Mouse (Mus musculus) layer of hippocampus, postnatal 14 days (tissue): ENCODE data around the gene Dlgap1. TPM values are rescaled to one million over a fixed set of nuclear protein-coding genes. Genes with fewer than 3 reads are reported as not detected.

Experiments
- DNase-seq, 2 experiments: peaks; one replicate each; pipeline ENCODE4 v3.0.0; 2021 to 2022; ENCODE audit warnings: low spot score in 2 of 2, mixed read lengths in 1 of 2
- total RNA-seq, 2 experiments: library from RNA; stranded (reverse); gene quantifications; 2 replicates each; pipeline ENCODE4 v1.2.3; 2021

The Dlgap1 gene
- total RNA-seq, 2 experiments from 2014 or later: 370 to 411 TPM

DNA sequence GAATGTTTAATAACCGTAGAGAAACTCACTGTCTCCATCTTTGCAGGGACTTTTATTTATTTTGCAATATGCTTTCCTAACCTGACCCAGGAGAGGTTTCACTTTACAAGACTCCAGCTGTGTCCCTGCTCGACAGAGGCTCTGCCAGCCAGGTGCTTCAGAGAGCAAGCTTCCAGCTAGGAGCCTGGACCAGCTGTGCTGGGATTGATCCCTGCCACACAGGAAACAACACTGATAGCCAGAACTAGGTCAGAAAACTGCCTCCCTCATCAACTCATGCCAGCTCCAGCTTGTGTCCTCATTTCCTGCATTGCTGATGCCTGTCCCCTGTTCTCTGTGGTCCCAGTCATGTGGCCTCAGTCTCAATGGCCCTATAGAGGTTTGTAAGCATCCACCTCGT lies 365.3 kb downstream of the Dlgap1 start:
- no peak for DNase-seq

DNA sequence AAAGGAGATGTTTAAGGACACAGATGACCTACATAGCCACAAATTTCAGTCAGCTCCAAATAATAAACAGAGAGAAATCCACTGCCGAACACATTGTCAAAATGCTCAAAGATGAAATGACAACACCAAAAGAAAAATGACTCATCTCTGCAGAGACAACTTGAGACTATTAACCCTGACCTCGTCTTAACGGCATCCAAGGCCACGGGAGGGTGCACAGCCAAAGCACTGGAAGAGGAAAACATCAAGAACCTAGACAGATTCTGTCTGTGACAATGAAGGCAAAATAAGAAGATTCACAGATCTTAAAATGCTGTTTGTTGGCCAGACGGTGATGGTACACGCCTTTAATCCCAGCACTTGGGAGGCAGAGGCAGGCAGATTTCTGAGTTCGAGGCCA lies 370.9 kb downstream of the Dlgap1 start:
- DNase-seq: no peak

DNA sequence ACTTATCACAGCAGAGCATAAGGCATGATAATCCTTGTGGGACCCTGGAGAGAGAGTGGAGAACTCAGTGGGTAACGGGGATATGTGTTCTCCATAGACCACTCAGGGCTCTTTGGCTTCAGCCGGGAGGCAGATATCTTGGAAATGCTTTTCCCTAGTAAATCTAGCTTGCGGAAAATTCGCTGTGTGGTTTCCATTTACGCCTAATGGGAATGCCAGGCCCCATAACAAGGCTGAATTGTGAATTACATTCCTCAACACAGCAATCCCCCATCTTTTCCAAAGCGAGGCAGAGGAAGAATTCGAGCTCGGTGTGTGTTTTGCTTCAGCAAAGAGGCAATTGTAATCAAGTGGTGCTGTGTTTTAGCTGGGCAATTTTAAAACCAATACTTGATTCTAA lies 372.4 kb downstream of the Dlgap1 start:
- DNase-seq: no peak

DNA sequence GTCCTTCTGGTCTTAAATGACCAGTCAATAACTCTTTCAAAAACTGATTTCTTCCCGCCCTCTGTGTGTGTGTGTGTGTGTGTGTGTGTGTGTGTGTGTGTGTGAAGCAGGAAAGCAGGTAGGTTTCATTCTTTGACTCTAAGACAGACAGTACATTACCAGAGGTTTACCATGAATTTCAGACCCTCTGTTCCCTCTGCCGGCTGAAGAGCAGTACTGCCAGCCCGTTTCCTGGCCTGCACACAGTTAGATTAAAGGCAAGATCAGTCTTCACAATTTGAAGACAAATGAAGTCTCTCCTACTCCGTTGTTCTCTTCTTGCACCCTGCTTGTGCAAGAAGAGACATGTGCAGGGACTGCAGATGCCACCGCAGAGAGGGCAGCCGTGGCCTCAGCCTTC lies 373.0 kb downstream of the Dlgap1 start:
- DNase-seq: peak; percentile 36 to 59

DNA sequence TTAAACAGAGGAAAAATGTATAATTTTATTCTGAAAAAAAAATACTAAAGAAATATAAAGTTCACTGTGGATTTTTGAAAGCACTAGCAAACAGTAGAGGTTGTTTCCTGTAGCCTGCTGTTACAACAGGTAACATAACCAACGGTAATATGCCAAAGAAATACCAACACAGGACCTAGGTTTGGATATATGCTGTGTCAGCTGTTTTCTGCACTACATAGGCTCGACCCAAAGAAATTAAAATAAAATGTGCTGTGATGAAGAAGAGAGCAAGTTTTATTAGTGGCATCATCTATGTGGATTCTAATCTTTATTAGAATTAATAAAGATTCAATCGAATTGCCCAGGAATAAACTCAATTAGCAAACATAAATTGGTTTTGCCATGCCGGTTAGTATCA lies 378.5 kb downstream of the Dlgap1 start:
- no peak for DNase-seq

DNA sequence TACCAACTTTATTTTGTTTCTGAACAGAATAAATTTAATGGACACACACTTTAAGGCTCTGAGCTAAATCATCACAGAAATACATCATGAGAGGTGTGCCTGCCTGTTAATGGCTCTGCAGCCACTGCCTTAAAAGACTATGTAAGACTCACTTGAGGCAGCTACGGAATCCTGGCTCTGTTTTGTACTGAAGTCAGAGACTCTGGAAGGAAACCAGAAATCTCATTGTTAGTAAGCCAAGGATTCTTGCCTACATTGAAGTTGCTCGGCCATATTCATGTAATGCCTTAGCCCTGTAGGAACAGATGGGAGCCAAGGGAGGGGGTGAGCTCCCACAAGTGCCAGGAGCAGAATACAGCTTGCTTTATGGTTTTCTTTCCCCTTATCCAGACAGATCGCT lies 394.7 kb downstream of the Dlgap1 start:
- DNase-seq: peak in 1 of 2 experiments; percentile 65

DNA sequence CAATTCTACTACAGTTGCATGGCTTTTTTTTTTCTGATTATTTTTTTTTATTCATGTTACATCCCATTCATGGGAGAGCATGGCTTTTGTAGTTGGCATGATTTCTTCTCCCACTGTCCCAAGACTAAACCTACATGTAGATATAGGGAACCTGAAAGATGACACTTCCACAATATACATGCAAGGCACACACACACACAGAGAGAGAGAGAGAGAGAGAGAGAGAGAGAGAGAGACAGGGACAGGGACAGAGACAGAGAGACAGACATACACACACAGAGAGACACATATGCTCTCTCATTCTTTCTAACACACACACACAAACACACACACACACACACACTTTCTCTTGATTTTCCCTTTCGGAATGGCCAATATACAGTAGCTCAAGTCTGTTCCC lies 395.1 kb downstream of the Dlgap1 start:
- DNase-seq: no peak

DNA sequence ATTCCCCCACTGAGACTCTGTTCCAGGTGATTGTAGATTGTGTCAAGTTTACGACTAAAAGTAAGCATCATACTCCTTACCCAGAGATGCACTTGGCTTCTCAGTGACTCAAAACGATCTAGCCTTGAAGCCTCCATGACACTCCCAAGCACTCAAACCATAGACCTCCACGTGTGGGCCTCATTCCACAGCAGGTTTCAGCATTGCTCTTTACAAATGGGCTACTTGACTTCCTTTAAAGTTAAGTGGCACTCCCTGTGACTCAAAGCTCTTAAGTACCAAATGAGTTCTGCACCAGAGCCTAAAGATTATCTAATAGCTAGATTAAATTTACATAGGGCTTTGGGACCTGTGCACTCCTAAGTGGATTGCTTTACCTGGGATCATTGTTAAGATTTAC lies 400.3 kb downstream of the Dlgap1 start:
- DNase-seq: no peak

DNA sequence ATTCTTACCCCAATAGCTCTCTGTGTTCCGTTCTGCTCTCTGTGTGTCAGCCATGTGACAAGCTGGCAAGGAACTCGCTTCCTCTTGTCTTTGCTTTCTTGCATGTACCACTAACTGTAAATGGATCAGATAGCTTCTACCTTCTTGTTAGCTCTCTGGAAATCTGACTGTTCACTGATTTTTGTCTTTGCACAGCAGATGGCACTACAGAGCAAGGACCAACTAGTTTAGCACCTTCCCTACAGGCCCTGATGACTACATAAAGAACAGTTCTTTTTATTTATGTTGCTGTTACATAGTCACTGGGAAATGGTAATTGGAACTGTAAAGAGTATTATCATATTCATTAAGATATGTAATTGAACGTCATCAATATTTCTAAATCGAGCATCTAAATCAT lies 408.1 kb downstream of the Dlgap1 start:
- peak in 1 of 2 experiments; percentile 46 for DNase-seq

DNA sequence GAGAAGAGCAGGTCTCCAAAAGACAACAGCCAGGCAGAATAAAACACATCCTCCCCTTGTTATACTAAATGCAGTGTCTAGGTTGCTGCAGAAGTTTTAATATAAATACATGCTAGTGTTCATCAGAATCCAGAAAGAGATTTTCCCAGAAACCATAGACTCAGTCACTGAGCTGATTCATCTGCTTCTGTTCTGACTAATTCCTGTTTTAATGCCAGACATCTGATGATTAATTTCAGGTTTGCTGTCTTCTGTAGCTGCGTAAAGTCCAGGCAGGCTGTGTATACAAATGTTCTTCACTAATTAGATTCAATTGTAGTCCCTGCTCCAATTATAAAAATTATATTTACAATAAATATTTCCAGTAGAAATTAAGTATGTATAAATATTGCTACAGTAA lies 419.6 kb downstream of the Dlgap1 start:
- peak in 1 of 2 experiments; percentile 64 for DNase-seq

DNA sequence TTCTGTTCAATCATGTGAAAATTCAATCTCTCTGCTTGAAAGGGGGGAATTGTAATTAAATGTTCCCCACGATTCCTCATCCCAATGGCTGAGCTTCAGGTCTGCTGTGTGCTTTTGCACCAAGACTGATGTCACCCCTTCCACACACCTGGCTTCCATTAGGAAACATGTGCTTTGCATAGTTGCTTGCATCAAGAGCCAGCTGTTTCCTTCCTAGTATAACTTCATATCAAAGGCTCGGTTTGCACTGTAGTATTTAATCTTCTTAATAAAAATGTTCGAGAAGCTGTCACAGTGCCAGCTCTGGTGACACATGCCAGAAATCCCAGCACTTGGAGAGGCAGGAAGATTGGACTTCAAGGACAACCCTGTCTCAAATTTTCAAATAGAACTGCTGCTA lies 428.3 kb downstream of the Dlgap1 start:
- DNase-seq: no peak

DNA sequence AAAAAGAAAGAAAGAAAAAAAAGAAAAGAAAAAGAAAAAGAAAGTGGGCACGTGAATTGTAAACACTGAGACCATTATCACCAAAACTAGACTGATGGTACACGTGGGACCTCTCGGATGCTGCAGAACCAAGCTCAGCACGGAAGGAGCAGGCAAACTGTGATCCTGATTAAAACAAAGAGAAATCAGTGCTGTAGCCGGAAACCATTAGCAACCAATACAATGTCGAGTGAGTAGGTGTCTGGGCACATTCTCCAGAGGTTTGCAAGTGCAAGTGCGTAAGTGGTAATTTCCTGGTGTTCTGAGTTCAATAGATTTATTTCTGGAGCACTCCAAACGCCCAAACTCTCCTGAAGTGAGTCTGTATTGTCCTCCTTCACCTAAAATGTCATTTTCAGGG lies 428.8 kb downstream of the Dlgap1 start:
- DNase-seq: no peak

DNA sequence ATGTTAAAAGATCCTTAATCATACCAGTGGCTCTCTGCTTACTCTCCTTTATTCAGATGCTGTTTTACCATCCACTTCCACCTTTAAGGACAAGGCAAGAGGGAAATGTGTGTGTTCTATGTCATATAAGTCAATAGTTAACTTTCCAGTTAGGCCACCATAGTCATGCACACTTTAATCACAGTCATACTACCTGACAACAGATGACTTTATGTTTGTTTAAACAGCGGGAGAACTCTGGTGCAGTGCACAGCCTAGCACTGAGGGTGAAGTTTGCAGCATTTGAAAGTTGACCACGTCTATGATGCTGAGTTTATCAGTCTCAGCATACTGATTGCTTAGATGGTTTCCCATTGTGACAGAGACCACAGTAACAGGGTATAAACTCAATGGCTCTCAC lies 433.0 kb downstream of the Dlgap1 start:
- DNase-seq: no peak

DNA sequence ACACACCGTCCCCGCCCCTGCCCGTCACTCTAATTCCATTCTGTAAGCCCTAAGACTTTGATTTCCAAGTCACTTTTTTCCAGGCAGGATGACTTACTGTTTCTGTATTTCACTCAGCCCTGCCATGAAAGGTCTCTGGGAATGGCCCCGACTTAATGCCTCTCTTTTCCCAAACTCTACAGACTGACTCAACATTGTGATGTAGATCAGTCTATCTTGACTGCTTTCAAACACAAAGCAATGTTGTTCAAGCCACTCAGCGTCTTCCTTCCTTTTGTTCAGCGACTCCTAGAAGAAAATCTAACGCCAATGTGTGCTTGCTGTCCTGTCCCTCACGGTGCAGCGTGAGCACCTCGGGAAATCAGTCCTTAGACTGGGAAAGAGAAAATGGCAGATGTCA lies 434.9 kb downstream of the Dlgap1 start:
- DNase-seq: no peak

DNA sequence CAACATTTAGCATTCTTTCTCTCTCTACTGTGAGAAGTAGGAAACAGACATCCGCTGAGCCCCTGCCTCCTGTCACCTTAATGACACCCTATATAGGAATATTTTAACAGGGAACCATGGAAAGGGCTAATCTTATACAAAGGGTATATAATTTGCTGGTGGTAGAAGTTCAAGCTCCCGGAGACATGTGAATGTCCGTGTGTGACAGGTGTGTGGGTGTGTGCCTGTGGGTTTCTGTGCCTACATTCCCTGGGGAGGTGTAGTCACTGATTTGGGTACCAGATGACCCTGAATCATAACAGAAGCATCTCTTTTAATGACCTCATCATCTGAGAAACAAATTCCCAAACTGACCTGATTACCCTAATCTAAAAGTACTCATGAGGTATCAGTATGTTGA lies 445.3 kb downstream of the Dlgap1 start:
- DNase-seq: no peak

DNA sequence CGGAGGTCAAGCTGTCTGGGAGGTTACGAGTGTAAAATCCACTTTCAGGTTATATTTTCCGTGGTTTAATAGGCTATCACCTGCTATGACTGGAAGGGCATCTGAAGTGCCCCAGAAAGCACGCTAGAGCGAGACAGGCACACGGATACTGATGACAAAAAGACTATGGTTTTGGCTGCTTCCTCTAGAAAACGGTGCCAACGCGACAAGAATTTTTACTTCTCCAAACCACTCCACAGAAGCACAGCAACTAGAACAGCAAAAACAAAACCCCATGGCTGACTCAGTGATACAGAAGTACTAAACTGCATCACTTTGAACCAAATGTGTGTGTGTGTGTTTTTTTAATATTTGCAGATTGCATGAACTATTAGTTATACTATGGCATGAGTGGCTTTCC lies 459.0 kb downstream of the Dlgap1 start:
- no peak for DNase-seq

DNA sequence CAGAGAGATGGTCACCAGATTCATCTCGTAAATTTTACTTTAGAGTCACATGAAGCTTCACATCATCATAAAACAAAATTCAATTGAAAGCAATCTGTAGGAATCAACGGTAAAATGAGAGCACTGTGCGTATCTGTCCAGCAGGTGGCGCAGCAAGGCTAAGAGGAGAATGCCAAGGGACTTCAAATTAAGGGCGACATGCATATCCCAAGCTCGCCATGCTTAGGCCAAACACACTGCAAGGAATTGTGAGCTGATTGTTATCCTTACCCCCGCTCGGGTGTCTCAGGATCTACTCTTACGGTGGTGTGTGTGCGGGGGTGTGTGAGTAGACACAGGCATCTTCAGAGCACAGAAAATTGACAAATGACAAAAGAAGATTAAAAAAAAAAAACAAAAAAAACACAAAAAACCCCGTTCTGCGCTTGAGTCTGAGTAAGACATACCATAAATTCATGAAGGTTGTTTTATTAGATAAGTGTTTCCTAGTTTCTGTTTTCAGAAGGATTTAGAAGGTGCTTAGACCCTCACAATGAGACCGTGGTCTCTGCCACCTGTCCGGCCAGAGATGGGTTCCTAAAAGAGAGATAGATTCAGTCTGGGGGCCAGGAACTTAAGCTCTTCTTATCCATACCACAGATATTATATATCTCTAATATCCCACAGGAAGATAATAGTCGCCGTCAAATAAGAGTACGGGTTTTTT lies 461.0 kb downstream of the Dlgap1 start:
- peak; percentile 85 to 89 for DNase-seq

DNA sequence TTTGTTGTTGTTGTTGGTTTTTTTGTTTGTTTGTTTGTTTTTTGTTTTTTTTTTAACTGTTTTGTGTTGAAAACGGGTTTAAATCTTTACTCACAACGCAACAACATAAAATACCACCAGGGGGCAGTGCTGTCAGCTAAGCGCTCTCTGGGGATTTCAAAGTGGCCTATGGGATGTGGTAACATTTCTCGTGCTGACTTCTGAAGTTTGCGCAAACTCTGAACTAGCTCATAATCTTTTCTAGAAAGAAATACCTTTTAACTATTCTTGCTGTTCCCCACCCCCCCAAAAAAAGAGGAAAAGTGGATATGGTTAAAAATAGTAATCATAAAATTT lies 461.5 kb downstream of the Dlgap1 start:
- peak in 1 of 2 experiments; percentile 86 for DNase-seq

DNA sequence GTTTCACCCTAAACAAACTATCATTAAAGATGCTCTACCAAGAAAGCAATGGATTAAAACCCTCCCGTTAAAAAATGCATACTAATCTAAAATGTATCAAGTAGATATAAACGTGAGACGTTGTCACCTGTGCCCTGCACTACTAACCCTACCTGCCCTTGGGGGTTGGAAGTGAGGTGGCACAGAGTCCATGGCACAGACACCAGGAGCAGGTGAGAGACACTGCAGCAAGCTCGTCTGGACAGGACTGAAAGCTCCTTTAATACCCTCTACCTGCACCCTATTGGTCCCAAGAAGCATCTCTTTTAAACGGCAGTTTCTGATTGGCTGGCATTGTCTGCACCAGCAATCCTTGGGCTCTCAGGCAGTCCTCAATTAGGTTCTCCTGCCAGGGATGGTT lies 464.0 kb downstream of the Dlgap1 start:
- DNase-seq: no peak

DNA sequence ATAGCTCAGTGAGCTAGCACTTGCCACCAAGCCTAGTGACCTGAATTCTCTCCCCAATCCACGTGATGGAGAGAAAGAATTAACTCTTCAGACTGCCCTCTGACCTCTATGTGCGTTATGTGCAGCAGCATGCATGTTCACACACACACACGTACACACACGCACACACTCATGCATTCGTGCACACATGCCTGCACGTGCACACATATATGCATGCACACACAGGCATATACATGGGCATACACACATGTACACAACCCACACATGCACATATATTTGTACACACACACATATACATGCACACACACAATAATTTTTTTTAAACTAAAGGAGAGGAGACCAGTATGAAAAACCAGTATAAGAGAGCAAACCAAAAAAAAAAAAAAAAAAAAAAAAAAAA lies 465.7 kb downstream of the Dlgap1 start:
- DNase-seq: no peak

DNA sequence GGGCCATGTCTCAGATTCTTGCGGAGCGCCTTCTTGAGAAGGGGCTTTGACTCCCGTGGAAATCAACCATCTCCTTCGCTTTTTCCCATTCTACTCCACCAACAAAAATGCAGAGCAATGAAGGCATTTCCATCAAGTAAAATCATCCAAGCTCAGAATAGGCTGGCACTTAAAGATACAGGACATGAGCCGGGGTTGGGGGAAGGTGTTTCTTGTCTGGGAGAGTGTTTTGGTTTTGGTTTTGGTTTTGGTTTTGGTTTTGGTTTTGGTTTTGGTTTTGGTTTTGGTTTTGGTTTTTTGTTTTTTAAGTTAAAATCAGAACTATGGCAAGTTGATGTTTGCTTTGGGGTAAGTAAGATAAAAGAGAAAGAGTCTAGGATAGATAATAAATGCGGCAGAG lies 466.7 kb downstream of the Dlgap1 start:
- no peak for DNase-seq

DNA sequence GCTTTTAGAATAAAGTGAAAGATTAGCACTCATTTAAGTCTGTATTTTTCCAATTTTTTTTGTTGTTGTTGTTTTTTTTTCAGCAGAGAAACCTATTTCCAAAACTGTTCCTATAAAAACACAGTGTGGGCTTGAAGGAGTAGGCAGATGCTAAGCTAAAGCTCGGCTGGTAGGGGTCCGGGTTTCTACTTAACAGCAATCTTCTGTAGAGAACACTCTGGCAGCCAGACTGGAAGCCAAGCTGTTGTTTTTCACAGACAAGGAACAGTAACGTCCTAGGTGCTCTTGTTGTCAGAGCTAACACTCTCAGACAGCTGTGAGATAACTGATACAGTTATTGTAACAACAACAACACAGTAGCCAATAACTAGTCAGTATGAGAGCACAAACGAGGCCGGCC lies 468.4 kb downstream of the Dlgap1 start:
- DNase-seq: no peak

DNA sequence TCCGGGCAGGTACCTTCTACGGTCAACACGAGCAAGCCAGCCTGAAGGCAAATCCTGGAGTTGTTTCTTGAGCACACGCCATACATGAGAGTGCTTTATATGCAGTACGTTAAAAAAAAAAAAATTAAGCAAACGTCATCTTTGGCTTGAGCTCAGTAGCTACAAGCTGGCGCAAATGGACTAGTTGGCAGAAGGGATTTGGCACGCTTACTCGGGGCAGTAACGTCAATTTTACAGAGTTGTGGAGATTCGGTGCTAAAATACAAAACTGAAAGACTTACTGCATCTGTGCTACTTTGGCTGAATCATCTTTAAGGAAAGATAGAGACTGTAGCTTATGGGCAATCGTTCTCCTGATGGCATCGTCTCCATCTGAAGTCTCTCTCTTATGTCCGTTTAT lies 474.1 kb downstream of the Dlgap1 start:
- DNase-seq: peak in 1 of 2 experiments; percentile 81

DNA sequence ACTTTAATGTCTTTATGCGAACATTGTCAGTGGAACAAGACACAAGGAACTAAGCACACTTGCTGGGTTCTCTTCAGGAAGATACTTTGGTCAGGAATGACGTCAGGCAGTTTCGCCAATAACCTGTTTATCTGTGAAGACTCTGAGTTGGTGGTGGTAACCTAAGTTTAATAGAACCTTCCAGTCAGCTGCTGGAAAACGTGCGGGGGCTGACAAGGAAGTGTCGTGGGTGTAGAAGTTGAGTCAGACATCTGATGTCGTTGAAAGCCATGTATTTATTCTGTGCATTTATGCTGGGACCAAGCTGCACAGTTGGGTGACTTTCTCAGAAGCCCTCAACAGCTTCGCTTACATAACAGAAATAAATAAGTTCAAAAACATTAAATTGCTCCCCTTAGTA lies 477.6 kb downstream of the Dlgap1 start:
- no peak for DNase-seq
